Mouse (Mus musculus) liver, embryonic 11.5 days (tissue): ENCODE results near the gene Plcl2. TPM values are rescaled to one million over a fixed set of nuclear protein-coding genes. Genes with fewer than 3 reads are reported as not detected.
"Not testable (repeated sequence)": the region's sequence is repeated elsewhere in the genome, so short reads cannot be mapped to it uniquely, and the experiment has no call there.

Experiments
- ATAC-seq: fragments of 200-750 bp; cut with Nextera tagmentation; replicated peaks from 2 replicates; pipeline ENCODE4 v1.8.0; 2017; ENCODE audit warnings: moderate number of reproducible peaks, mild to moderate bottlenecking, moderate TSS enrichment, moderate library complexity; ENCODE audit not compliant: low FRiP score
- DNase-seq: peaks from one replicate; pipeline ENCODE4 v3.0.0-alpha.2; 2017; ENCODE audit warnings: low spot score
- H3K27ac ChIP-seq: fragments of 300-500 bp; sonication (generic); 2 replicates; pipeline ENCODE4 v1.5.1; 2014; ENCODE audit warnings: mild to moderate bottlenecking, low read depth, low read length, control low read depth
- H3K27me3 ChIP-seq: fragments of 300-500 bp; sonication (generic); replicated peaks from 2 replicates; pipeline ENCODE4 v1.6.1; 2014; ENCODE audit warnings: low read length, mixed read lengths; ENCODE audit not compliant: control insufficient read depth, insufficient read depth
- H3K36me3 ChIP-seq: fragments of 300-500 bp; sonication (generic); 2 replicates; pipeline ENCODE4 v1.6.1; 2014; ENCODE audit warnings: mild to moderate bottlenecking, low read length, moderate library complexity, mixed read lengths; ENCODE audit not compliant: control insufficient read depth, insufficient read depth
- H3K4me1 ChIP-seq: fragments of 300-500 bp; sonication (generic); replicated peaks from 2 replicates; pipeline ENCODE4 v1.6.1; 2014; ENCODE audit warnings: low read length, mixed read lengths; ENCODE audit not compliant: control insufficient read depth, insufficient read depth
- H3K4me2 ChIP-seq: fragments of 300-500 bp; sonication (generic); 2 replicates; pipeline ENCODE4 v1.6.1; 2014; ENCODE audit warnings: mild to moderate bottlenecking, control low read depth, moderate library complexity
- H3K4me3 ChIP-seq: fragments of 300-500 bp; sonication (generic); 2 replicates; pipeline ENCODE4 v1.5.1; 2014; ENCODE audit warnings: low read depth, low read length, control low read depth
- H3K9ac ChIP-seq: fragments of 300-500 bp; sonication (generic); 2 replicates; pipeline ENCODE4 v1.6.1; 2014; ENCODE audit warnings: low read depth, low read length, control low read depth
- H3K9me3 ChIP-seq: fragments of 300-500 bp; sonication (generic); 2 replicates; pipeline ENCODE4 v1.6.1; 2016; ENCODE audit warnings: low read length, inconsistent platforms, mixed read lengths; ENCODE audit not compliant: control insufficient read depth
- WGBS: fragments of 180-500 bp; shearing (Covaris S2); extraction: QIAGEN DNeasy Blood & Tissue Kit; methylation state at CpG from one replicate; pipeline ENCODE4 v1.1.7; 2014; 5-methylcytosine and 5-hydroxymethylcytosine counted together
- polyA plus RNA-seq: library from polyadenylated mRNA; unstranded; fragments of >200 nt; fragmentation: Nextera tagmentation; extraction: Ambion mirVana; gene quantifications from 2 replicates; pipeline ENCODE4 v1.2.1, GENCODE M21; 2014

Gene Plcl2
- polyA plus RNA-seq, 1 experiment from 2014 or later: 3.4 TPM

DNA sequence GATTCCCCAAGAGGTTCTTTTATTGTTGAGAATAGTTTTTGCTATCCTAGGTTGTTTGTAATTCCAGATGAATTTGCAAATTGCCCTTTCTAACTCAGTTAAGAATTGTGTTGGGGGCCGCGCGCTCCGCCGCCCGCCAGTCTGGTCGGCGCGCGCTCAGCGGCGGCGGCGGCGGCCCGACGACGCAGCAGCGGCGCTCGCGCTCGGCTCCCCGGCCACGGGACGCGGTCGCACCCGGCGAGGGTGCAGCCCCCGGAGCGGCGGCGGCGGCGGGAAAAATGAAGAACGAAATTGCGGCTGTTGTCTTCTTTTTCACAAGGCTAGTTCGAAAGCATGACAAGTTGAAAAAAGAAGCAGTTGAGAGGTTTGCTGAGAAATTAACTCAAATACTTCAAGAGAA, 189.2 kb downstream of the Plcl2 start:
- DNase-seq, H3K27me3 ChIP-seq, H3K9ac ChIP-seq, H3K9me3 ChIP-seq, ATAC-seq, H3K4me3 ChIP-seq, H3K27ac ChIP-seq, H3K36me3 ChIP-seq, H3K4me1 ChIP-seq: not testable (repeated sequence)
- 3% methylated on average over 36 of the region's 39 CpGs for WGBS
- H3K4me2 ChIP-seq: peak overlapping the region; percentile 34

- Histone ChIP-seq H3K36me3 (no peaks in the 10 kb centered on the region), H3K27me3 (no peaks in the 10 kb centered on the region), H3K4me3 (no peak overlapping the region), H3K4me1 (no peaks in the 10 kb centered on the region), H3K27ac (no peak overlapping the region), H3K4me2 (no peak overlapping the region), H3K9ac (no peak overlapping the region), H3K9me3 (no peaks in the 10 kb centered on the region)
- no peak for DNase-seq
- ATAC-seq: no peak
- 82% methylated on average over 7 of the region's 7 CpGs for WGBS
Measured at GRCm38 (mm10) chr17:50710497-50711222, 201.5 kb downstream of the Plcl2 start.

GRCm38 (mm10) chr17:50717586-50717985, 208.4 kb downstream of the Plcl2 start:
- H3K4me3 ChIP-seq: no peak overlapping the region
- H3K36me3 ChIP-seq: no peaks in the 10 kb centered on the region
- no peaks in the 10 kb centered on the region for H3K4me1 ChIP-seq
- H3K27ac ChIP-seq: no peak overlapping the region
- H3K9ac ChIP-seq: no peak overlapping the region
- no peak overlapping the region for H3K4me2 ChIP-seq
- no peaks in the 10 kb centered on the region for H3K9me3 ChIP-seq
- no peak for ATAC-seq
- 74% methylated on average over 5 of the region's 5 CpGs for WGBS
- no peaks in the 10 kb centered on the region for H3K27me3 ChIP-seq
- DNase-seq: no peak

DNA sequence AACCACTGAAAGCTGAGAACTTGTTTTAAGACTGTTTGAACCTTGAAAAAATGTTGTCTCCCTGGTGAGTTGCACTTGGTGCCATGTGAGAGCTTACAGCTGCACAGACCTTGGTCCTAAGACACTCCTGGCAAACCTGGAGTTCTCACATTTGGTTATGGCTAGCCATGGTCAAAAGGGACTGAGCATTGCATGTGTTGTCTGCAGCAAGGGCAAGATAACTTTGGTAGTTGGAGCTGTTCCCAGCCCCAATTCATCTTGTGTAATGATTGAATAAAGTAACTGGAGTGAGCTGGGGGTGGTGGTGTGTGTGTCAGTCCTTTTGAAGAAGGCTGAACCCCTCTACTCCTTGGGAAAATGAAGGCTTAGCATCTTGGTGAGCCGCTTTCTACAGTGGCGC, 215.2 kb downstream of the Plcl2 start:
- Histone ChIP-seq H3K4me3 (no peak overlapping the region), H3K4me2 (no peak overlapping the region), H3K36me3 (no peaks in the 10 kb centered on the region), H3K9me3 (no peaks in the 10 kb centered on the region), H3K4me1 (no peaks in the 10 kb centered on the region; the same call in 1 of the 2 replicates), H3K9ac (no peak overlapping the region), H3K27ac (no peak overlapping the region), H3K27me3 (no peaks in the 10 kb centered on the region)
- 86% methylated on average over 2 of the region's 2 CpGs for WGBS
- DNase-seq: no peak
- ATAC-seq: no peak

DNA sequence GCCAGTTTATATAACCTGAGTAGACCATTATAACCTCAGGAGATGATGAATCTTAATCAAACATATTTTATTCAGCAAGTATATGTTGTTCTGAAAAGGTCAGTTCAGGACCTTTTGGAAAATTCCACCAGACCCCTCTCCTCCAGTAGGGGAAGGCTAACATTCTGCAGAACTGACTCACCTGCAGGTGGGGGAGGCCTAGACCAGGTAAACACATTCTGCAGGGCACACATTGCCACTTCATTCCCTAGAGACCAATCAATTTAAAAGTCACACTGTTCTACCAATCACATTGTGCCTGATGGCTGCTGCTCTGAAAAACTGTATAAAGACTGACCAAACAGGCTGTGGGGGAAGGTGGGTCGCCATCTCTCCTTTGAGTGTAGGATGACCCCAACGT, 217.1 kb downstream of the Plcl2 start:
- Histone ChIP-seq H3K9ac (no peak overlapping the region), H3K4me2 (no peak overlapping the region), H3K4me3 (no peak overlapping the region), H3K27ac (no peak overlapping the region), H3K4me1 (no peaks in the 10 kb centered on the region; the same call in 1 of the 2 replicates), H3K9me3 (no peaks in the 10 kb centered on the region), H3K27me3 (no peaks in the 10 kb centered on the region), H3K36me3 (no peaks in the 10 kb centered on the region)
- 82% methylated on average over 2 of the region's 2 CpGs for WGBS
- DNase-seq (no peak), ATAC-seq (no peak)

DNA sequence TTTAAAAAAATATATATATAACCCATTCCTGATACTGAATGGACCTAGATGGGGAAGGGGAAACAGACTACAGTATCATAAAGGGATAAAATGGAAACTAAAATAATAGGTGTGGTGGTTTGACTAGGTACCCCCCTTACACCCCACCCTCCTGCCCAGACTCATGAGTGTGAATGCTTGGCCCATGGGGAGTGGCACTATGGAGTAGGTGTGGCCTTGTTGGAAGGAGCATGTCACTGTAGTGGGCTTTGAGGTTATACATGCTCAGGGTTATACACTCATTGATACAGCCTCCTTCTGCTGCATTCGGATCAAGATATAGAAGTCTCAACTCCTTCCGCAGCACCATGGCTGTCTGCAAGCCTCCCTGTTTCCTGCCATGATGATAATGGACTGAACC, 219.8 kb downstream of the Plcl2 start:
- Histone ChIP-seq H3K4me2 (no peak overlapping the region), H3K27ac (no peak overlapping the region), H3K4me3 (no peak overlapping the region), H3K9me3 (no peaks in the 10 kb centered on the region), H3K27me3 (no peaks in the 10 kb centered on the region), H3K36me3 (no peaks in the 10 kb centered on the region), H3K4me1 (no peaks in the 10 kb centered on the region; the same call in 1 of the 2 replicates), H3K9ac (no peak overlapping the region)
- DNase-seq: no peak
- peak; percentile 39; the same call in 1 of the 2 replicates for ATAC-seq
- WGBS: 76% methylated on average over 2 of the region's 2 CpGs

DNA sequence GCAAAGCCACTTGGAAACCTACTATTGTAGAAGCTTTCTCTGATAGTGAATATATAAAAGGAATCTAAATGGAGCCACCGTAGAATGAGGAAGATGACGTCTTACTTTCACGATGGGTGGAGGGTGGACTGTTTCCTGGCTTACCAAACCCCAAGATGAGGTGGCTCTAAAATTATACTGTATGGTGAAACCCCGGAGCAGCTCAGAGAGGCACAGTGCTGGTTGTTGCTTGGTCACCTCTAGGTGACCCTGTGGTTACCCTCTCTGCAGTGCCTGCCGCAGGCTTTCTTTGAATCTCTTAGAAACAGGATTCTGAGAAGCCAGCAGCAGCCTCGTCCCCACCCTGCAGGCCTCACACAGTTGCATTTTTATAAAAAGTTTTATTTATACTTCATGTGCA, 220.4 kb downstream of the Plcl2 start:
- ATAC-seq: no peak
- Histone ChIP-seq H3K9me3 (no peaks in the 10 kb centered on the region), H3K27ac (no peak overlapping the region), H3K9ac (no peak overlapping the region), H3K36me3 (no peaks in the 10 kb centered on the region), H3K27me3 (no peaks in the 10 kb centered on the region), H3K4me1 (no peaks in the 10 kb centered on the region; the same call in 1 of the 2 replicates), H3K4me2 (no peak overlapping the region), H3K4me3 (no peak overlapping the region)
- 55% methylated on average over 6 of the region's 6 CpGs for WGBS
- DNase-seq: no peak

DNA sequence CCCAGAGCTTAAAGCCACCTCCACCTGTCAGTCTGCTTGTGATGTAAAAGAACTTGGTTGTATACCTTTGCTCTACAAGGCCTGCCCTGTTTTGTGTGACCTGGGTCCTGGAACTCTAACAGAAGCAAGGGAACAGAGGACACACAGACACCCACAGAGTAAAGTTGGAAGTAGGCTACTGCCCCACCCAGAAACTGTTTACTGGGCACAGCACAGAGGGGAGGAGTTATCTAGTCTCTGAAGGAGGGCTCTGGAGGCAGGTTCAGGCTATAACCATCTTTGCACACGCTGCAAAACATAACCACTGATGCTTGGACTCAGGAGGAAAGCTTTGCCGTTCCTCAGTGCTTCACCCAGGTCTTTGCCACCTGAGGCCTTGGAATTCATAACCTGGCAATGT, 221.7 kb downstream of the Plcl2 start:
- Histone ChIP-seq H3K4me3 (no peak overlapping the region), H3K27ac (no peak overlapping the region), H3K27me3 (no peaks in the 10 kb centered on the region), H3K9ac (no peak overlapping the region), H3K9me3 (no peaks in the 10 kb centered on the region), H3K4me2 (no peak overlapping the region), H3K4me1 (no peaks in the 10 kb centered on the region; the same call in 1 of the 2 replicates), H3K36me3 (no peaks in the 10 kb centered on the region)
- no peak for ATAC-seq
- DNase-seq: no peak
- 84% methylated on average over 2 of the region's 2 CpGs for whole genome bisulfite sequencing

DNA sequence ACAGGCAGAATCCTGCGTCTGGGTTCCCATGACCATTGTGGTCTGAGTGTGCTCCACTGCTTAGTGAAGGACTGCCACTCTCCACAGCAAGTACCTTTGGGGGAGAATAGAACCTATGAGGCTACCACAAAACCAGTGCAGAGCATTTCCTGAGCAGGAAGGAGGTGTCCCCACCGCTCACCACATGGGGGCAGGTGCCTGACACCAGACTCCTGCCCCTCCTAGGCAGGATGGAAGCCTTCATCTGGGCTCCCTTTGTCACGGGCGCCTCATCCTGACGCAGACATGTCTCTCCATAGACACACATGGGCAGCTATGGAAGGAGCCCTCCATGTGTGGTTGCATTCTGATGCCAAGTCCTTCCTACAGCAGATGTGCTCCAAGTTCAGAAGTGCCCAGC, 222.7 kb downstream of the Plcl2 start:
- DNase-seq: no peak
- no peaks in the 10 kb centered on the region for H3K36me3 ChIP-seq
- 77% methylated on average over 5 of the region's 5 CpGs for WGBS

More for the DNA sequence above, 222.7 kb downstream of the Plcl2 start:
- Histone ChIP-seq H3K9me3 (no peaks in the 10 kb centered on the region), H3K27me3 (no peaks in the 10 kb centered on the region), H3K4me1 (no peaks in the 10 kb centered on the region; the same call in 1 of the 2 replicates), H3K4me2 (no peak overlapping the region), H3K9ac (no peak overlapping the region), H3K27ac (no peak overlapping the region), H3K4me3 (no peak overlapping the region)
- ATAC-seq: no peak
